Mouse (Mus musculus) midbrain, postnatal 0 days (tissue): ENCODE measurements around the gene Cish. TPM values are rescaled to one million over a fixed set of nuclear protein-coding genes. Genes with fewer than 3 reads are reported as not detected.

ENCODE experiments used
- ATAC-seq: fragments of 200-750 bp; cut with Nextera tagmentation; 2 replicates; pipeline ENCODE4 v1.8.0; 2017; ENCODE audit warnings: moderate number of reproducible peaks, mild to moderate bottlenecking, moderate TSS enrichment, moderate library complexity; ENCODE audit not compliant: low FRiP score
- DNase-seq: peaks from one replicate; pipeline ENCODE4 v3.0.0-alpha.2; 2015; ENCODE audit warnings: low spot score
- H3K27ac ChIP-seq: fragments of 300-500 bp; sonication (generic); 2 replicates; pipeline ENCODE4 v1.5.1; 2014; ENCODE audit warnings: low read depth, mild to moderate bottlenecking, low read length, mixed read lengths
- H3K27me3 ChIP-seq: fragments of 300-500 bp; sonication (generic); 2 replicates; pipeline ENCODE4 v1.6.1; 2014; ENCODE audit warnings: low read length, control low read depth, mixed read lengths; ENCODE audit not compliant: insufficient read depth
- H3K36me3 ChIP-seq: fragments of 300-500 bp; sonication (generic); 2 replicates; pipeline ENCODE4 v1.6.1; 2014; ENCODE audit warnings: low read length, control low read depth, mixed read lengths; ENCODE audit not compliant: insufficient read depth
- H3K4me1 ChIP-seq: fragments of 300-500 bp; sonication (generic); 2 replicates; pipeline ENCODE4 v1.6.1; 2014; ENCODE audit warnings: mild to moderate bottlenecking, control low read depth, antibody characterized with exemption, low read length, mixed read lengths; ENCODE audit not compliant: insufficient read depth
- H3K4me2 ChIP-seq: fragments of 300-500 bp; sonication (generic); 2 replicates; pipeline ENCODE4 v1.6.1; 2014; ENCODE audit warnings: low read depth, mild to moderate bottlenecking, low read length, mixed read lengths; ENCODE audit not compliant: poor library complexity, severe bottlenecking
- H3K4me3 ChIP-seq: fragments of 300-500 bp; sonication (generic); 2 replicates; pipeline ENCODE4 v1.5.1; 2014; ENCODE audit warnings: low read depth, mild to moderate bottlenecking, low read length, moderate library complexity
- H3K9ac ChIP-seq: fragments of 300-500 bp; sonication (generic); replicated peaks from 2 replicates; pipeline ENCODE4 v1.6.1; 2014; ENCODE audit warnings: mild to moderate bottlenecking, low read length, moderate library complexity, mixed read lengths; ENCODE audit not compliant: poor library complexity, severe bottlenecking
- H3K9me3 ChIP-seq: fragments of 300-500 bp; sonication (generic); 2 replicates; pipeline ENCODE4 v1.6.1; 2016; ENCODE audit warnings: low read length, control low read depth
- CTCF ChIP-seq: IDR thresholded peaks from 2 replicates; pipeline ENCODE4 v1.5.1; 2016; ENCODE audit warnings: antibody characterized with exemption, mild to moderate bottlenecking
- WGBS: fragments of 180-500 bp; shearing (Covaris S2); extraction: QIAGEN DNeasy Blood & Tissue Kit; methylation state at CpG from one replicate; pipeline ENCODE4 v1.1.7; 2014; 5-methylcytosine and 5-hydroxymethylcytosine counted together
- polyA plus RNA-seq: library from polyadenylated mRNA; unstranded; fragments of >200 nt; fragmentation: Nextera tagmentation; extraction: Ambion mirVana; gene quantifications from 2 replicates; pipeline ENCODE4 v1.2.1, GENCODE M21; 2015
- total RNA-seq: library from RNA; depleted of rRNA; stranded (reverse); fragments of >200 nt; gene quantifications from 2 replicates; pipeline ENCODE4 v1.2.3, GENCODE M21; 2014

Gene Cish
- total and polyA plus RNA-seq, 2 experiments from 2014 or later, result 6.0 to 6.7 TPM

- H3K4me3 ChIP-seq, result peak overlapping the region; percentile 70
- H3K4me1 ChIP-seq, result peaks cover 4% of the 10 kb centered on the region
- peak overlapping the region; percentile 56 for H3K9ac ChIP-seq
- TF ChIP-seq CTCF, result no peak
- WGBS, result 9% methylated on average over 16 of the region's 16 CpGs
- ATAC-seq, result peak; percentile 12; the same call in 1 of the 2 replicates
- DNase-seq, result no peak
- peak overlapping the region; percentile 88 for H3K4me2 ChIP-seq
- no peaks in the 10 kb centered on the region for H3K9me3 ChIP-seq
- no peak overlapping the region for H3K27ac ChIP-seq
- peaks cover 16% of the 10 kb centered on the region for H3K36me3 ChIP-seq
- 0 out of 2 replicates have a peak, but pooled peaks cover 10% of the 10 kb centered on the region for H3K27me3 ChIP-seq
Observed at GRCm38 (mm10) chr9:107297059-107297458, 1.2 kb downstream of the Cish start.

DNA sequence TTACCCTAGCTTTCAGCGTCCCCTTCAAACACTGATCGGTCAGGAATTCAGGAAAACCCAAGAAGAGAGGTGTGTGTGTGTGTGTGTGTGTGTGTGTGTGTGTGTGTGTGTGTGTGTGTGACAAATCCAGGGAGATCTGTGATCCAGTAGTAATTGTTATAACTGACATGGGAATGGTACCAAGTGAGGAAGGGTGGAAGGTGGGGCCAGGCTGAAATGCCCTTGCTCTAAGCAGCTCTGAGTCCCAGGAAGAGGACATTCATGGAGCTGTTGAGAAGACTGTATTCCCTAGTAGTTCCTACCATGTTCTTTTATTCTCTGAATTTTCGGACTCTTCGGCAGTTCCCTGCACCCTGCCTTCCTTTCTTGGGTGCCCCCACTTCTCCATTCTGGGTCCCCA is 1.8 kb downstream of the Cish start:
- Histone ChIP-seq H3K9ac (no peak overlapping the region), H3K4me1 (peaks cover 4% of the 10 kb centered on the region), H3K4me2 (peak overlapping the region; percentile 88), H3K27ac (no peak overlapping the region), H3K4me3 (peak overlapping the region; percentile 70), H3K36me3 (peaks cover 16% of the 10 kb centered on the region), H3K9me3 (no peaks in the 10 kb centered on the region), H3K27me3 (0 out of 2 replicates have a peak, but pooled peaks cover 10% of the 10 kb centered on the region)
- no peak for ATAC-seq
- DNase-seq, result no peak
- WGBS, result 93% methylated on average over 4 of the region's 4 CpGs
- TF ChIP-seq CTCF, result no peak

DNA sequence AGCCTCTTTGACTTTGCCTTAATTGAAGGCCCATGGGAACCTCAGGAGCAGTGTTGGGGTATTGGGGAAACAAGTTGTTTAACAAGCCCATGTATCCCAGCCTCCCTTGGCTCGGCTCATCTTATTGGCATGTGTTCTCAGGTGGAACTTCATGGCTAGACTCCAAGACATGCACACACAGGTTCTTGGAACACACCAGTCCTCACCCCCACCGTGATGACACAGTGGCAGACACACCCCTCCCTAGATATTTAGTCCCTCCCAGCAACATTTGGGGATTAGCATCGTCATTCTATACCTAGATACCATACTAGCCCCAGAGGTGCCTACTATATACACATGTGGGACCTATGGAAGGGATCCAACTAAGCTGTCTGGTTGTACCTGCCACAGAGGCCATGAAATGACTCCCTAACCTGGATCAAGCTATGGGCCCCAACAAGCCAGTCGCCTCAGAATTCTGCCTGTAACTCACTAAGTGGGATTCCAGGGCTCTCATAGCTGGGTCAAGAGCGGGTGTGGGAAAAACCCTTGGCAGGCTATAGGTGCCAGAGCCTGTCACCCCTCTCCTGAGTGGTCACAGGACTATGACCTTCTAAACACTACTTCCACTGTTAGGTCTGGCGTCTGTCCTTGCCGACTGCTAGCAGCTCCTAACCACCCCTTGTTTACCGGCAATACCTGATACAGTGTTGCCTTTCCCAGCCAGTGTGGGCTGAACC is 2.4 kb downstream of the Cish start:
- no peak overlapping the region for H3K9ac ChIP-seq
- DNase-seq, result no peak
- peaks cover 4% of the 10 kb centered on the region for H3K4me1 ChIP-seq
- peak overlapping the region; percentile 88; the same call in 1 of the 2 replicates for H3K4me2 ChIP-seq
- ATAC-seq, result no peak
- H3K4me3 ChIP-seq, result no peak overlapping the region
- H3K27me3 ChIP-seq, result 0 out of 2 replicates have a peak, but pooled peaks cover 7% of the 10 kb centered on the region
- TF ChIP-seq CTCF, result no peak
- H3K27ac ChIP-seq, result no peak overlapping the region
- peaks cover 16% of the 10 kb centered on the region for H3K36me3 ChIP-seq
- no peaks in the 10 kb centered on the region for H3K9me3 ChIP-seq
- 91% methylated on average over 8 of the region's 8 CpGs for WGBS

DNA sequence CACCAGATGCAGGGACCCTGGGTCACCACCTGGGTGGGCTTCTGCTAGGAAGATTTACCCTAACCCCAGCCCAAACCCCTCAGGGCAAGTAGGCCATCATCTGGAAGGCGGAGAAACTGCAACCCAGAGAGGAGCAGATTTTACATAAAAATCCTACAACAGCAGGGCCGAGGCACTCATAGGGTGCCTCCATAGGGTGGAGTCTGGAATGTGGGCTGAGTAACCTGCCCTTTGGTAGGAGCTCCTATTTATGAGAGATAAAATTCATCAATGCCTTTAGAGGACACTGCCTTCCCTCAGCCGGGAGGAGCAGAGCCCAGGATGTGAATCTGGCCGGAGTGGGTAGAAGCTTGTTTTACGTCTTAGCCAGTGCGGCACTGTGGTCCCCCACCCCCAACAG is 3.0 kb downstream of the Cish start:
- H3K9ac ChIP-seq, result no peak overlapping the region
- 0 out of 2 replicates have a peak, but pooled peaks cover 5% of the 10 kb centered on the region for H3K27me3 ChIP-seq
- 91% methylated on average over 6 of the region's 6 CpGs for WGBS
- ATAC-seq (no peak), DNase-seq (no peak)
- no peaks in the 10 kb centered on the region for H3K9me3 ChIP-seq
- peaks cover 4% of the 10 kb centered on the region for H3K4me1 ChIP-seq
- H3K4me2 ChIP-seq, result no peak overlapping the region
- H3K27ac ChIP-seq, result no peak overlapping the region
- H3K36me3 ChIP-seq, result peaks cover 16% of the 10 kb centered on the region
- no peak overlapping the region for H3K4me3 ChIP-seq
- TF ChIP-seq CTCF, result no peak

DNA sequence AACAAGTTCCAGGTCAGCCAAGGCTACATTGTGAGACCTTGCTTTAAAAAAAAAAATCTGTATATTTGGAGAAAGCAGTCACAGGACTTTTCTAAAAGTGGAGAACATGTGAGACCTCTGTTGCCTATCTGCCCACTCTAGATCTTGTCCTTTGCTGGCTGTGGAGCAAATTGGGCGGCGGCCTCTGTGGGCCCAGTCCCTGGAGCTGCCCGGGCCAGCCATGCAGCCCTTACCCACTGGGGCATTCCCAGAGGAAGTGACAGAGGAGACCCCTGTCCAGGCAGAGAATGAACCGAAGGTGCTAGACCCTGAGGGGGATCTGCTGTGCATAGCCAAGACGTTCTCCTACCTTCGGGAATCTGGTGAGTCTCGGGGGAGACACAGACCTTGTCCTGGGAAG is 4.0 kb downstream of the Cish start:
- Histone ChIP-seq H3K4me3 (no peak overlapping the region), H3K9me3 (no peaks in the 10 kb centered on the region), H3K4me2 (no peak overlapping the region), H3K36me3 (peaks cover 16% of the 10 kb centered on the region), H3K27me3 (0 out of 2 replicates have a peak, but pooled peaks cover 5% of the 10 kb centered on the region), H3K27ac (no peak overlapping the region), H3K9ac (no peak overlapping the region), H3K4me1 (peaks cover 4% of the 10 kb centered on the region)
- WGBS, result 93% methylated on average over 7 of the region's 7 CpGs
- DNase-seq (no peak), ATAC-seq (no peak)
- TF ChIP-seq CTCF, result no peak

GRCm38 (mm10) chr9:107300224-107300973 is 4.6 kb downstream of the Cish start:
- ATAC-seq, result no peak
- DNase-seq, result no peak
- TF ChIP-seq CTCF, result no peak
- H3K36me3 ChIP-seq, result peaks cover 16% of the 10 kb centered on the region
- H3K27me3 ChIP-seq, result 0 out of 2 replicates have a peak, but pooled peaks cover 4% of the 10 kb centered on the region
- 94% methylated on average over 30 of the region's 30 CpGs for WGBS
- no peaks in the 10 kb centered on the region for H3K9me3 ChIP-seq
- no peak overlapping the region for H3K27ac ChIP-seq
- no peak overlapping the region for H3K9ac ChIP-seq
- no peak overlapping the region for H3K4me3 ChIP-seq
- no peak overlapping the region for H3K4me2 ChIP-seq
- H3K4me1 ChIP-seq, result peaks cover 4% of the 10 kb centered on the region
